Mouse (Mus musculus) thymus, adult 18-20 months (tissue): ENCODE results near the gene Eef1g.
"Not testable (repeated sequence)": the region's sequence is repeated elsewhere in the genome, so short reads cannot be mapped to it uniquely, and the experiment has no call there.

Source experiments
- DNase-seq, 2 experiments: peaks; one replicate each; pipeline ENCODE4 v3.0.0; 2022; ENCODE audit warnings: mixed read lengths in 2 of 2

Gene Eef1g

DNA sequence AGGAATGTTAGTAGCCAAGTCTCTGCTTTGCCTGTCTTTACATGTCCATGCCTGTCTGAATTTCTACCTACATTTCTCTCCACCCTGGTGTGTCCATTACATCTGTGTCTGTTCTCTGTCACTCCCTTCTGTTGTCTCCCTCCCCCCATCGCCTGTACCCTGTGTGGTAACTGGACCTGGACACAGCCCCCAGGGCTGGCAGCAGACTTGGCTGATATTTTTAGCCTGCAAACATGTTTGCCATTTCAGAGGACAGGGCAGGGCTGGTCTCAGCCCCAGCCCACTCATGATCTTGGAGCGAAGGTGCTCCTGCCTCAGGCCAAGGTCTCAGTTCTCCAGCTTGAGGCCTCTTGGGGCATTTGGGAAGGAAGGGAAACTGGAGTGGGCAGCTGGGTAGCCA is 21.0 kb downstream of the Eef1g start:
- no peak for DNase-seq

DNA sequence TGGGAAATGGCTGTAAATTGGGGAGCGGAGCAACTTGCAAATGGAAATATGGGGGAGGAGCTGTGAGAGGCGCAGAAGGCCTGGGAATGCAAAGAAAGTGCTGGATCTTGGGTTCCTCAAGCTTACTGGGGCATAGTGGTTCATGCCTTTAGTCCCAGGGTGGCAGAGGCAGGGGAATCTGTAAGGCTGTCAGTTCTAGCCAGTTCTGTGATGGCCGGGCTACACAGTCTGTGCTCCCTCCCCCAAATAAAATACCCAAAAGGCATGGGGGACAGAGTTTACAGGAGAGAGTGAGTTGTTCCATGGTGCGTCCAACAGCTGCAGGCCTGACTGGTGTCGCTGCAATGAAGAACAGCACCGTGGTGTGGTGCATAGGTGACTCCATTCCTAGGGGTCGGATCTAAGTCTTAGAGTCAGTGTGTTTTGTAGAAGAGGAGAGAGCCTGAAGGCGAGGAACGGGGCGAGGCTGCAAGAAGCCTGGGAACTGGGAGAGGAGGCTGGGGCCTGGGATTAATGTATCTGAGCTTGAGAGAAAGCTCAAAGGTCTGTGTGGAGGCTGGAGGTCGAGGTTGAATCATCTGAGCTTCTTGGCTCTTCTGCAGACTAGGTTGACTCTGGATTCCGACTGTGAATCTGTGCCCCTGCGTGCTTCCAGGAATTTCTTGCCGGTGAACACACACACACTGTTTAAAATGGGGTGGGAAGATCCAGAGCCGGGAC is 21.7 kb downstream of the Eef1g start:
- no peak for DNase-seq

DNA sequence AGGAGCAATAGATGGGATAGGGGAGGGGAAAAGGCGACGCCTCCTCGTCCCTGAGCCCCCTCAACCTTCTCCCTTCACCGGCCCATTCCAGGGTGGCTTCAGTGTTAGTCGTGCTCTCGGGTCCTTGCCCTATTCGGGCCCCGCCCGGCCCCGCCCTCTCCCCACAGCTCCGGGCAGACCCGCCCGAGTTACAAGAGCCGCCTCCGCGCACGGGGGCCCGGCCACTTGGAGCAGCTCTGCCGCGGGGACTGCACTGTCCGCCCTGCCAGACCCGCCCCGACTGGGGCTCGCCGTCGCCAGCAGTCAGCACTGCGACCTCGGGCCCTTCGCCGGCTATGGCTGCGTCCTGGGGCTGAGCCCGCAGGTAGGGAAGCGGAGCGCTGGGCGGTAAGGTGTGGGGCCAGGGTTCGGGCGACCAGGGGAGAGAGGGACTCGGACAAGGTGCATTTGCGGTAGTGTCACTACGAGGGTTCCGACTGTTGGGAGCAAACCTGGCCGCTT is 22.3 kb downstream of the Eef1g start, which contains the start of gene Ahnak:
TSS of gene Ahnak (plus strand) at position 219 of the 501 bp plus-strand sequence.
- no peak for DNase-seq

DNA sequence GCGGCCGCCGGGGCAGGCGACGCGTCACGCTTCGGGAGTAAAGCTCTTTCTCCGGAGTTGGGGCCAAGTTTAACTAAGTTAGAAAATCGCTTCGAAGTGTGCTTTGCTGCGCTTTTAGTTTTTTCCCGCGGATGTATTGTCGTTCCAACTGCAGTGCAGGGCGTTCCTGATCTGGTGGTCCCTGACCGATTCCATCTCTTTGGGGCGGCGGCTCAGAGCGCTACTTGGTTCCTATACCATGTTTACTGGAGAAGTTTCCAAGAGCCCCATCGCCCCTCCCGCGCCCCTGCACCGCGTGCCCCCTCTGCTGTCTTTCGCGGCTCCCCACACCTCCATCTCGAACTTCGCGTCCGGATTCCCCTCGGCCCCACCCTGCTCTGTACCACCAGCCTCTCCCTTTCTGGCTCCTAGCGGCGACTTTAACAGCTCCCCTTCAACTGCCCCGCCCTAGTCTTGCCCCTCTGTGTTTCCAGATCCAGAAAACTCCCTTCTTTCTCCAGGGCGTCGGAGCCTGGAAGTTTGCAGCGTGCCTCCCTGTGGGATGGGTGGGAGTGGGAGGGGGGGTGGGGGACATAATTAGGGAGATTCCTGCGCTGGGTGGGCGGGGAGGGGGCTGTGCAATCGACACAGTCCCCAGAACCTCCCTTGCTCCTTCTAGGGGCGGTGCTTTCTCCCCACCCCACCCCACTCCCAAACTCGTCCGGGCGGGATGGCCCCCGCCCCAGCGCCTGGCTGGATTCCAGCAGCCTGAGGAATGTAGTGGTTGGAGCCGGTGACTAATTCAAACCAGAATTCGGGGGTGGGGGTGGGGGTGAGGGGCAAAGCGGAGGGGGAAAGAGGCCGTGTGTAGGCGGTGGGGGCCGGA is 23.0 kb downstream of the Eef1g start:
- DNase-seq, result no peak

DNA sequence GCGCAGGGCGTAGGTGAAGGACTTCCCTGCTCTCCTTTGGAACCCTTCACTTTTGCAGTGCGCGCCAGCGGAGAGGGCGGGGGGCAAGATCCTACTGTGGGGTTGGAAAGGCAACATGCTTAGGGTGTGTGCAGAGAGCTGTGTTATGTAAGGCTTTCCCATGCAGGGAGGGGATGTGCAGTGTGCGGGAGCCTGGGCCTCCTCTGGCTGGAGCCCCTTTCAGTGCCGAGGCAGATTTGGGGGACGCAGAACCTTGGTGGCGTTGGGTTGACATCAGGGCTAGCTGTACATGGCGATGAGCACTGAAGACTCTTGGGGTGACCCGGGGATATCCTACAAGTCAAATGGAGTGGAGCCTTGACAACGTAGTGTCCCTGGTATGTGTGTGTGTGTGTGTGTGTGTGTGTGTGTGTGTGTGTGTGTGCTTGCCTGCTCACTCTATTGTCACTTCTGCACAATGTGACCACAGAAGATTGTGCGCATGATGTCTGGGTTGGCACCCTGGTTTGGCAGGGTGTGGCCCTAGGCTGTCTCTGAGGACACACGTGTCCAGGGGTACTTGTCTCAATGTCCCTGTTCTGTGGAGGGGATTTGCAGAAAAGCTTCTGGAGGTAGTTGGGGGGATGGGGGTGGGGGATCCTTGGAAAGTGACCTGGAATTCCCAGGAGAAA is 23.7 kb downstream of the Eef1g start:
- no peak for DNase-seq

DNA sequence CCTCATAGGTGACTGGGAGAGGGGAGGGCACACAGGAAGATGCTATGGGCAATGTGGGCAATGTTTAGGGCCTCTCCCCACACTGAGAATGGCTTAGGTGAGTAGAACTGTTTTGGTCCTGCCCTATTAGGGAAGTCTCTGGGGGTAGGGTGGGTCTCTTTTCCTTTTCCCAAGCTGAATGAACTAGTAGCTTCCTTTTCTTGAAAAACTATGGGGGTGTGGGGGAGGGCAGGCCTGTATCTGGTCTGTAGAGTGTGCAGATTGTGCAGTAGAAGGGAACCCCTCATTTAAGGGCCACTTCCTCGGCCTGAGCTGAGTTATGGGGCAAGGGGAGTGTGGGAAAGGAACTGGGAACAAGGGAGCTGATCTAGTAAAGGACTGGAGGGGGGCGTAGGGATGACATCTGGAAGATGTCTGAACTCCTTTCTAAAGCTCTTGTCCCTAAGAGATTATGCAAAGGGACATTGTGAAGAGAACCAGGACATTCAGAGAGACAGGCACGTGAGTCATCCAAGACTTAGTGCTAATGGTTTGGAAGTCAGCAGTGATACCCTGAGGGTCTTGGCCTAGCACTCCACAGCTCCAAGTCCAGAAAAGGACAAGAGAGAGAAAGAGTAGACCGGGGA is 24.5 kb downstream of the Eef1g start:
- no peak for DNase-seq

DNA sequence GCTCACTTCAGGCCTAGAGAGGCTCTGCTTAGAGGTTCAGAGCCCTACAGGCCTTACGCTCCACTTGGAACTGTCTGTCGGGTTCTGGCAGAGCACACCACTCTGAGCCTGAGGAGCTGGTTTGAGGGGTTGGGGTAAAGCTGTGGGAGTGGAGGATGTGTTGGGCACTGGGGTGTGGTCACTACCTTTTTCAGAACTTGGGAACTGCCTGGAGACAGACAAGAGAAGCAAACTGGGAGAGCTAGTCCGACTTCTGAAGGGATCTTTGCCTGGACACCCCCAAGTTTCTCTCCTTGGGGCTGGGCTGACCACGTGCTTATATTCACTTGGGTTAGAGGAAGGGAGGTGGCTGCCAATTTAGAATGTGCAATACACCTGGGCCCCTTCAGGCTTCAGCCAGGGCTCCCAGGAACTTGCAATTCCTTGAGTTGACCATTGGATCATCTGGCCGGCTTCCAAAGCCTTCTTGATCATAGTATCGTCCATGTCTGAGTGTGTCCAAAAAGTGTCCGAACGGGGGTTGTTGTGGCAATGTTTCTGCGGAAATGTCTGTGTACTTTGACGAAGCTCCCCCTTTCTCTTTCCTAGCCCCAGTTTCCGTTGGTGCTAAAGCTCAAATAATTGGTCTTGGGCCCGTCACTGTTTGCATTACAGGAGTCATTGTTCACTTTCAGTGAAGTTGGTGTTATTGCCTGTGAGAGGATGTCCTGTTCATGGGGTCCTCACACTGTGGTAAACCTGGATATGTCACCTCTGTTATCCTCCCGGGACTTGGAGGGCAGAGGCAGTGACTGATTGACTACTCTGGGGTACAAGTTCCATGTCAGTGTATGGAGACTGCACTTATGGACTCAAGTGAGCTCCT is 25.3 kb downstream of the Eef1g start:
- DNase-seq, result no peak

DNA sequence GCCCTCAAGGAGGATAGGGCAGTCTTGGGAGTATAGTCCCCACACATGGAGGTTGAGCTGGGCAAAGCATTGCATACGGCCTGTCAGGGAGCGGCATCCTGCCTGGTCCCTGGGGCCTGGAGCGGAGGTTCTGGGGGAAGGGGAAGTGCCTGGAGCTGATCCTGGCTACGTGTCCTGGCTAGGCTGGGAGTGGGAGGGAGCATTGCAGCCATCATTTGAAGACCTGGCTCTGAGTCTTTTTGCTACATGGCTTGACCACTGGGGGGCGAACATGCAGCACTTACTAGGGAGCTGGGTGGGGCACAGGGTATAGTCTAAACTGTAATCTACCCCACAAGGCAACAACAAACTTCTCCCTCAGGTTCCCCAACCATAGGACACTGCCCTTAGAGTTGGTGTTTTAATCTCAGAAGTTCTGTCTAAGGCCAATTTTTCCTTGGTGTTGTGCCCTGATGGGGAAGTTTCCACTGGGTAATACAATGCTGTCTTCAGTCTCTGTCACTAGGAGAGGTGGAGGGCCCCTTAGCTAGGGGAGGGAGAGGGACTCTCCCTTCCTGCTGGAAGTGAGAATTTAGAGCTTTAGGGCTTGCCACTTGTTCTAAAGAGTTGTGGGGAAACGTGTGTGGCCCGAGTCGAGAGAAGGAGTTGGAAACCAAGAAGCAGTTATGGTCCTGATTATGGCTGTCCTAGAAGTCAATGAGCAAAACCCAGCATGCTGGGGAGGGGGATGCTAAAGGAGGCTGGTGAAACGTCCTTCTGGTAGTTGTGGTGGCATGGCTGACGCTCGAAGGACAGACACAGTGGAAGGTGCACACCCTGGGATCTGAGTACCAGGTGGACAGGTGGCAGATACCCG is 26.2 kb downstream of the Eef1g start:
- DNase-seq, result peak; percentile 65 to 70

DNA sequence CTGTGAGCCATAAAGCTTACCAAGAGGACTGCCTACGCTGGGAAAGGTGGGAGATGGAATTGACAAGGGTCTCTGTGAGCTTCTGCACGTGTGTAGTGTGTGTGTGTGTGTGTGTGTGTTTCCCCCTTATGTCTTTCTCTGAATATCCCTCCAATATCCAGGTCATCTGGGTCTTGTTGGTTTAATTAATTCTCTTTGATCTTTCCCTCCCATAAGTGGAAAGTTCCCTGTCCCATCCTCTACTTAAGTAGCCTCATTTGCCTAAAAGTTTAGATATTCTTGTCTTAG is 26.7 kb downstream of the Eef1g start:
- DNase-seq, result no peak

DNA sequence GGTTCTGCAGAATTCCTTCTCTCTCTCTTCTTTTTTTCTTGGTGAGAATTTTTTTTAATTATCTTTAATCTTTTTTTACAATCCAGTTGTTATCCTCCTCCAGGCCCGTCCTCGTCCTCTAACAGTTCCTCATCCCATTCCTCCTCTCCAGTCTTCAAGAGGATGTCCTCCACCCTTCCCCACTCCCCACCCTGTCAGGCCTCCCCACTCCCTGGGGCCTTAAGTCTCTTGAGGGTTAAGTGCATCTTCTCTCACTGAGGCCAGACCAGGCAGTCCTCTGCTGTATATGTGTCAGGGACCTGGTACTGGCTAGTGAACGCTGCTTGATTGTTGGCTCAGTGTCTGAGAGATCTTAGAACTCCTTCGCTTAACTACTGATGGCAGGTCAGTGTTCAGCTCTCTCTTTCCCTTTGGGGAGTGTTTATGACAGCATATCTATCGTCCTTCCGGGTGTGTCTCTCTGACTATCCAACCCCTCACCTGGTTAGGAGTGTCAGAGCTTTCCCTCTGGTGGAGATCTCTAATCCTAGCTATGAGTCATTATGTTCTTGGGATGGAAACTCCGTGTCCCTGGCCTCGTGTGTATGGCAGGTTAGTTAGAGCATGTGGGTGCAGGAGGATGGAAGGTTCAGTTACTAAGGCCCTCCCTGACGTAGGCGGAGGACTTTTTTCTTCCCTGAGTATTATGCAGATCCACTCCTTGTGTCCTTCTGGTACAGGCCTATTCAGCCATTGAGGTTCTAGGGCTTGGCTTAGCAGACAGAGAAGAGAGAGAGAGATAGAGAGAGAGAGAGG is 28.2 kb downstream of the Eef1g start:
- no peak for DNase-seq

DNA sequence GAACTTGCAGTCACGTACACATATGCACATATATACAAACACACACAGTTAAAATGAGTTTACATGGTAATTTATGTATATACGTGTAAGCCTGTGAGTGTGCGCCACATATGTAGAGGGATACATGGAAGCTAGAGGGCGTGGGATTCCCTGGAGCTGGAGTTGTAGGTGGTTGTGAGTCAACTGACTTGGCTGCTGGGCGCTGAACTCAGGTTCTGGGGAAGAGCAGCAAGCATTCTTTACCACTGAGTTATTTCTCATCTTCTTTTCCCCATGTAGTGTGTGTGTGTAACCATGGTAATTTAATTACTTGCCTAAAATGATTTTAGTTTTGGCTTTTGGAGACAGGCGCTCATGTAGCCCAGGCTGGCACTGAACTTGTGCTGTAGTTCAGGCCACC is 29.8 kb downstream of the Eef1g start:
- no peak for DNase-seq

DNA sequence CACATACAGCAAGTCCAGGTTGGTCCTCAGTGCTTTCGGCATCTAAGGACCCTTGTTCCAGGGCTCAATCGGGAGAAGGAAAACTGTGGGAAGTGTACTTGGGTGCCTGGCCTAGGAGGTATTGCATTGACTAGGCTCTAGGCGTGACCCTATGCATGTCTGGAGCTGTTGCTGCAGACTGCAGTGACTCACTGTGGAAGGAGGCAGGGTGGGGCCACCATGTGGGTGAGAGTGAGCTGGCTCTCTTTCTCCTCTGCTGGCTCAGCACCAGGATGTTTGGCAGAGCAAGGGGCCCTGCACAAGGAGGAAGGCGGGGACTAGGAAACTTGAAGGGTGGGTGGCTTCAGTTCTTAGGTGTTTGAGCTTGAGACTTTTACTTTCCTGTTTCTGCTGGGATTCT is 30.7 kb downstream of the Eef1g start:
- peak; percentile 57 to 74 for DNase-seq

DNA sequence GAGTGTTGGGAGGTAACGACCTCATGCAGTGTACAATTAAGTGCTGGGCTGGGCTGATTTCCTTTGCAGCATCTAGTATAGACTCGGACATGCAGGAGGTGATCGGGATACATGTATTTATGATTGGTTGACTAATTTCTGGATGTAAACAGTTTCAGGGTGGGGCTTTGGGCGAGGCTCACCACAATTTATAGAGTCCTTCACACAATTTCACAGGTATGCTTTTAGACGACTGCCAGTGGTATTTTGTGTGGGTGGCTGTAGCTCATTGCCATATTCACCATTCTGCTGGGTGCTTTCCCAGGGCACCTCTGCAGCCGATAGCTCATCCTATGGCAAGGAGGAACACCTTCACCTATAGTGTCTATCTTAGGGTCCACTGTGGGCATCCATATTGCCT is 31.7 kb downstream of the Eef1g start:
- no peak for DNase-seq

DNA sequence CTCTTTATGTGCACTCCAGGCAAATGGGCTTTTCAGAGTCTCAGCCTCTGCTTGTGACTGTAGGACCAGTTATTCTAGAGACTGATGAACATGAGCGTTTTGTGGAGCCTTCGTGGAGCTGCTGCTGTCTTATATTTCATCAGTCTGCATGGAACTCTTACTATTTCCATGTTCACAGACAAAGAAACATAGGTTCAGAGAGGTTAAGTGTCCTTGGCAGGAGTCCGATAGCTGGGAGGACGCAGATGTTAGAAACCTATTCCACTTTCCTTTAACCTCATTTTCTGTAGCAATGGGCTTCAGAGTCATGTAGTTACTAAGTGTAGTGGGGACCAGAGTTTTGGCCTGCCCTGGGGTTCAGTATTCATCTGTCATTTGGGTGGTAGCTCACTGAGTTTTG is 32.4 kb downstream of the Eef1g start:
- DNase-seq, result no peak

DNA sequence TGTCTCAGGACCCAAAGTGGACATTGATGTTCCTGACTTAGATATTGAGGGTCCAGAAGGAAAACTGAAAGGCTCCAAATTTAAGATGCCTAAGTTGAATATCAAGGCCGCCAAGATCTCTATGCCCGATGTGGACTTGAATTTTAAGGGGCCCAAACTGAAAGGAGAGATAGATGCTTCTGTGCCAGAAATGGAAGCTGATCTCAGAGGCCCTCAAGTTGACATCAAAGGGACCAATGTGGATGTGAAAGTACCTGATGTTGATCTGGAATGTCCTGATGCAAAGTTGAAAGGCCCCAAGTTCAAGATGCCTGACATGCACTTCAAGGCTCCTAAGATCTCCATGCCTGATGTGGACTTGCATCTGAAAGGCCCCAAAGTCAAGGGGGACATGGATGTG is 40.1 kb downstream of the Eef1g start:
- not testable (repeated sequence) for DNase-seq

DNA sequence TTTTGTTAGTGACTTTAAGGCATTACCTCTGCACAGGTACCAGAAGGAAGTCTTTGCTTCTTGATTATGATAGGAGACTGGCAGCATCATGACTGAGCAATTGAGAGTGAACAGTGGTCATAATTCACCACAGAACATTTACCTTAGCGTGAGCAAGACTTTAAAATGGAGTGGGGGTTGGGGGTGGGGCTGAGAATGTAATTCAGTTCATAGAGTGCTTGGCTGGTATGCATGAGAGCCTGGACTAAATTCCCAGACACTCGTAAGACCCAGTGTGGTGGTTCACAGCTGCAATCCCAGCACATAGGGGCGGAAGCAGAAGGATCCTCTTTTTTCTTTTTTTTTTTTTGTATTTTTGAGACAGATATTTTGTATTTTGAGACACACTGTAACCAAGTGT is 52.5 kb downstream of the Eef1g start:
- no peak for DNase-seq

DNA sequence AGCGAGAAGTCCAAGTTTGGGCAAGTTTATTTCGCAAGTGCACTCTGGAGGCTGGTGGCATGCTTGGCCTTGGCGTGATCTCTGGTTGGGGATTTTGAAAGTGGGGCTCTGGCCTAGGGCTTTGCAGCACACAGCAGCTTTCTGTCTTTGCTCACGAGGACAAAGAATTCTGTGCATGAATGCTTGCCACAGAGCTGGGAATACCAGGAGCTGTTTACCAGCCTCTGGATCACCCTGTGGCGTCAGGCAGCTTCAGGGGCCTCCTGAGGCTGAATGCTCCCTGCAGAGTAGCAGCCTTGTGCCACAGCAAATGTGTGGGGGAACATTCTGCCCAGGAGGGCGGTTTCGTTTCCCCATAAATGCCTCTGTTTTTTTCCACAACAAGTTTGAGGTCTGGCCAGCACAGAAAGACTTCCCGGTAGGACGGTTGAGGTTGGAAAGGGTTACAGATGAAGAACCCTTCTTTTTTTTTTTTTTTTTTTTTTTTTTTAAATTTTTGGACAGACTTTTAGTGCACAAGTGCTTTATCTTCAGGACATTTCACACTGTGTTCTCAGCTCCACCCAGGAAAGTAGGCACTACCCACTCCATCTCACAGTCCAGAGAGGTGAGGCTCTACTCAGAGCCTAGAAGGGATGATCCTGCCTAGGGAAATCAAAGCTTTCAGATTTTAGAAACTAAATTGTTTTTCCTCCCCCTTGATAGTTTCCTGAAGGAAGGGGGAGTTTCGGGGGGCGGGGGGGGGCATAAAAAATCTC is 56.4 kb downstream of the Eef1g start:
- peak in 1 of 2 experiments; percentile 8 for DNase-seq

DNA sequence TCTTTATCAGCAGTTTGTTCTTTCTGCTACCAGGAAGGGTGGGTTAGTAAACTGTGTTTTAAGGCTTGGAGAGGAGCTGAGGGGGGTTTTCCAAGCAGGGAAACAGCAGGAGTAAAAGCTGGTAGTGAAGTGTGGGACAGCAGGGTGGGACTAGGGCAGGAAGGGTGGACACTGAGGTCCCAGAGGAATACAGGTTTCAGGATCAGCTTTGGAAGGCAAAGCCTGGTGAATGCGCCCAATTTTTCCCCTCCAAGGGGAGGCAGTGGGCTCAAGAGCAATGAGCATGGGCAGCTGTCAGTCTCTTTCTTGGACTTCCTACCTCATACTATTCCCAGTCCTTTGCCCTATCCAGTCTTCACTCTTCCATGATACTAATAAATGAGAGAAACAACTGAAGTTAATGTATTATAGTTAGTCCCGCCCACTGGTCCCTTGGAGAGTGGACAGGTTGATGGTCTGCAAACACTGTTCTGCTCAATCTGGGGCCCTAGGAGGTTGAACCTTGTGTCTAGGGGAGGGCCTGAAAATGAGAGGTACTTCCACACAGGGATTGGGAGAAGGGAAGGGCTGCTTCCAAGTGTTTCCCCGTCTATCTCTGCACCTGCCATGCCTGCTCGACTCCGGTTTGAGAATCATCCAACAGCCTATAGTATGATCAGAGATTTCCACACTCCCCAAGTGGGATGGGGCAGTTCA is 58.9 kb downstream of the Eef1g start:
- DNase-seq, result no peak

DNA sequence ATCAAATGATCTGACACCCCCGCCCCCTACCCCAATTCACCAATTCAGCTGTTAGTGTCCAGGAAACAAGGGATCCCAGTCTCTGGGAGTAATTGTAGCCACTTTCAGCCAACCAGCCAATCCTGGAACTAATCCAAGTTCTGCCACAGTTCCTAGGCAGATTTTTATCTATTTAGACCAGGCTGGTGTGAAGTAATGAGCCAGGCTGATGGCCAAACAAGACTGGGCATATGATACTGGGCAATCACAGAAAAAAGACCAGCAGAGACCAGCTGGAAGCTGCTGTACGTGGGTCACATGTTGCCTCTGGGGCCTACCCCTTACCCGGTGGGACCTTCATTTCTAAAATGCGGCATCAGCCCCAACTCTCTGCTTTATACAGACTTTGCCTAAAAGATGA is 59.8 kb downstream of the Eef1g start:
- no peak for DNase-seq
